Mouse (Mus musculus) intestine, embryonic 14.5 days (tissue): ENCODE measurements around the gene Prl8a2. TPM values are rescaled to one million over a fixed set of nuclear protein-coding genes. Genes with fewer than 3 reads are reported as not detected.

ENCODE experiments used
- ATAC-seq: fragments of 200-750 bp; cut with Nextera tagmentation; replicated peaks from 2 replicates; pipeline ENCODE4 v1.8.0; 2017; ENCODE audit warnings: low read depth, moderate number of reproducible peaks, moderate TSS enrichment, moderate library complexity; ENCODE audit not compliant: low FRiP score, low TSS enrichment
- DNase-seq: peaks from one replicate; pipeline ENCODE4 v3.0.0-alpha.2; 2018; ENCODE audit warnings: low spot score
- H3K27ac ChIP-seq: fragments of 300-500 bp; sonication (generic); 2 replicates; pipeline ENCODE4 v1.5.1; 2014; ENCODE audit warnings: low read depth, mild to moderate bottlenecking, control low read depth
- H3K27me3 ChIP-seq: fragments of 300-500 bp; sonication (generic); replicated peaks from 2 replicates; pipeline ENCODE4 v1.6.1; 2014; ENCODE audit warnings: low read length, control low read depth; ENCODE audit not compliant: control insufficient read depth, insufficient read depth
- H3K36me3 ChIP-seq: fragments of 300-500 bp; sonication (generic); 2 replicates; pipeline ENCODE4 v1.6.1; 2014; ENCODE audit warnings: low read length, control low read depth; ENCODE audit not compliant: control insufficient read depth, insufficient read depth
- H3K4me1 ChIP-seq: fragments of 300-500 bp; sonication (generic); replicated peaks from 2 replicates; pipeline ENCODE4 v1.6.1; 2014; ENCODE audit warnings: low read length, control low read depth, mixed read lengths; ENCODE audit not compliant: control insufficient read depth, insufficient read depth
- H3K4me2 ChIP-seq: fragments of 300-500 bp; sonication (generic); 2 replicates; pipeline ENCODE4 v1.6.1; 2014; ENCODE audit warnings: low read length
- H3K4me3 ChIP-seq: fragments of 300-500 bp; sonication (generic); 2 replicates; pipeline ENCODE4 v1.5.1; 2014; ENCODE audit warnings: low read depth, low read length, control low read depth, mixed read lengths
- H3K9ac ChIP-seq: fragments of 300-500 bp; sonication (generic); 2 replicates; pipeline ENCODE4 v1.6.1; 2014; ENCODE audit warnings: mild to moderate bottlenecking, low read length
- H3K9me3 ChIP-seq: fragments of 300-500 bp; sonication (generic); 2 replicates; pipeline ENCODE4 v1.6.1; 2016; ENCODE audit warnings: low read length, control low read depth; ENCODE audit not compliant: control insufficient read depth
- WGBS: fragments of 180-500 bp; shearing (Covaris S2); extraction: QIAGEN DNeasy Blood & Tissue Kit; methylation state at CpG from one replicate; pipeline ENCODE4 v1.1.7; 2014; 5-methylcytosine and 5-hydroxymethylcytosine counted together
- polyA plus RNA-seq: library from polyadenylated mRNA; unstranded; fragments of >200 nt; fragmentation: Nextera tagmentation; extraction: Ambion mirVana; gene quantifications from 2 replicates; pipeline ENCODE4 v1.2.1, GENCODE M21; 2014

Gene Prl8a2
- not detected in 2 replicates for polyA plus RNA-seq

DNA sequence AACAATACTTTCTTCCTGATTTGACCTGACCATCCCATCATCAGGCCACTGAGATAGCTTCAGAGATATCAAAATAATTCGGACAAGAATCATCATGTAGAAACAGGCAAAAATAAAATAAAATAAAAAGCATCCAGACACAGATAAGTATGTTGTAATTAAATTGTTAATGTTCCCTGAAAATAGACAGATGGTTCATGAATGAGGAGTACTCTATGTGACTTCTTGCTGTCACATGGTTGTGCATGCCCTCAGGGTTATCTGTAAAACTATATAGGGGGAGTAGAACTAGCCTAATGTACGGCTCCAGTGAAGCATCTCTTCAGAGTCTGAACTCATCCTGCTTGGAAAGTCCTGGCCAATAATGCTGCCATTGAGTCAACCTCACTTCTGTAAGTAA, at the start of gene Prl8a2:
Gene Prl8a2 (plus strand): TSS at position 301 of the 400 bp plus-strand sequence.
- Histone ChIP-seq H3K4me2 (no peak within 1 kb of the TSS), H3K4me1 (peaks cover 3% of the 10 kb centered on the region; the same call in 1 of the 2 replicates), H3K27me3 (no peaks in the 10 kb centered on the region), H3K4me3 (no peak within 1 kb of the TSS), H3K9me3 (no peaks in the 10 kb centered on the region), H3K27ac (no peak within 1 kb of the TSS), H3K36me3 (no peaks in the 10 kb centered on the region), H3K9ac (no peak within 1 kb of the TSS)
- DNase-seq (no peak), ATAC-seq (no peak)
- 79% methylated on average over 2 of the region's 2 CpGs for WGBS

DNA sequence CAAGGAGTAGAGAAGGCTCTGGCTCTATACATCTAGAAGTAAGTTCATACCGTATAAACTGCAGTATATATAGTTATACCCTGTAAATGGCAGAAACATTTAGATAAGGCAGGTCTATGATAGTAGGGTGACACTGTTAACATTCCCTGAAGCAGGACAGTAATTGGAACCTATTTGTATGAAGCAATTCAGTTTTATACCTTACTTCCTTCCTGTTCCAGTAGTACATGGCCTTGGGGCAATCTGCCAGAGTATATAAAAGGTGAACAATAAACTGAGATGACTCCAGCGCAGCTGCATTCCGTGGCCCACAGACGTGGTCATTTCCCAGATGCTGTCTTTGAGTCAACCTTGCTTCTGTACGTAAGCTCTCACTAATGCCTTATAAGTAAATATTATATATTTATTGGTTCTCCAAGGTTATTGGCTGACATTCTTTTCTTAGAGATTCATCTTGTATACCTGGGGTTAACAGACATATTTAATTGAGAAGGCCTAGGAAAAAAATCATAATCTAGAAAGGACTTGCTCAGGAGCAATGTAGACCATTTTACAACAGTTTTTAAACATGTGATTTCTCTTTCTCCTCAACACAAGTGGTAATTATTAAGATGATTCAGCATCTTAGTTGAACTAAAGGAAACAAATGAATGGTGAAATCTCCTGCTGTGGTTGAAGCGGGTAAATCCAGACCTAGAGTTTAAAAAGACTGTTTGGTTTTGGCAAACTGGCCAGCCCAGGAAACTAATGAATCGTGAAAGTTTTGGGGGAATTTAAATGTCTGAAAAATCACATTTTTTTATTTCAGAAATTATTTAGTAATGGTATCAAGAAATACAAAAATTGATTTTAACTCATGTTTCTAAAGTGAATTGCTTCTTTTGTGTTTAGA, 32.9 kb upstream of the Prl8a2 start, which contains the start of gene Prl6a1:
Gene Prl6a1 (plus strand): TSS at position 294 of the 892 bp plus-strand sequence.
- no peaks in the 10 kb centered on the region for H3K9me3 ChIP-seq
- no peak within 1 kb of the TSS for H3K9ac ChIP-seq
- H3K36me3 ChIP-seq = no peaks in the 10 kb centered on the region
- no peaks in the 10 kb centered on the region for H3K27me3 ChIP-seq
- no peak within 1 kb of the TSS for H3K4me2 ChIP-seq
- 74% methylated on average over 7 of the region's 7 CpGs for WGBS
- H3K27ac ChIP-seq = no peak within 1 kb of the TSS
- no peak within 1 kb of the TSS for H3K4me3 ChIP-seq
- no peaks in the 10 kb centered on the region for H3K4me1 ChIP-seq
- ATAC-seq (0 out of 2 replicates have a peak, but pooled peaks have one; percentile 27), DNase-seq (no peak)

DNA sequence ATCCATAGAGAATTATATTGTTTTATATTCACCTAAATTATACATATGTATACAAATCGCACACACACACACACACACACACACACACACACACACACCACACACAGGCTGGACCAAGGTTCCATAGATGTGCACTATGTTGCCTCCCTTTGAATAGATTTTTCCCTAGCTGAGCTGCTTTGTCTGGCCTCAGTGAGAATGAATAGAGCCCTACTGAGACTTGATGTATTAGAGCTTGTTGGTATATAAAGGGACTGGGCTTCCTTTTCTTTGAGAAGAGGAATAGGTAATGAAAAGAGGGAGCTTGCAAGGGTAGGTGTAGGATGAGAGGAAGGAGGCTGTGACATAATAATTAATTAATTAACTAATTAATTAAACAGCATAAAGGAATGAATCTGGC, 10.5 kb upstream of the Prl8a2 start:
- WGBS = 95% methylated on average over 1 of the region's 1 CpGs
- ATAC-seq (no peak), DNase-seq (no peak)
- no peak overlapping the region for H3K9ac ChIP-seq
- H3K4me3 ChIP-seq = no peak overlapping the region
- no peaks in the 10 kb centered on the region for H3K27me3 ChIP-seq
- no peaks in the 10 kb centered on the region for H3K36me3 ChIP-seq
- H3K9me3 ChIP-seq = no peaks in the 10 kb centered on the region
- no peak overlapping the region for H3K27ac ChIP-seq
- no peaks in the 10 kb centered on the region for H3K4me1 ChIP-seq
- H3K4me2 ChIP-seq = no peak overlapping the region

DNA sequence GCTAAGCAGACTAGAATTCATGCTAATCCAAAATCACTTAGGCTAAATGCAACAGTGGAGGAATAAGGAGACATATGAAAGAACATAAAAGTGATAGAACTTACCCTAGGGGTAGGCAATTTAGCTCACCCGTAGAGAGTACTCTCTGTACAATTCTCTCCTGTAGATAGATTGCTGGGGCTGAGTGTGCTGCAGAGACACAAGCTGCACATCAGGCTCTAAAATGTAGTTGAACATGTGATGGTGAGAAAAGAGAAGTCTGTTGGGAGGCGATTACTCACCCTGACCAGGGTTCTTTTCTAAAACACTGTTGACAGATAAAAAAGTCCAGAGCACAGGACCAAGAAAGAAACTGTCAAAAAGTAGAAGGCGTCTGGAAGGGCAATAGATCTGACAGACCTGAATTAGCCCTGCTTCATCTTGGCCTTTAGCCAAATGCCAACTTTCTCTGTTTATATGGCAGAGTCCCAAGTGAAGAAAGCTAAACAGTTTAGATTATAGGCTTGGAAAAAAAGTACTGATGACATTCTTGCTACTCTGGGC, 2.7 kb upstream of the Prl8a2 start:
- DNase-seq = no peak
- Histone ChIP-seq H3K9me3 (no peaks in the 10 kb centered on the region), H3K4me1 (peaks cover 3% of the 10 kb centered on the region; the same call in 1 of the 2 replicates), H3K27me3 (no peaks in the 10 kb centered on the region), H3K9ac (no peak overlapping the region), H3K27ac (no peak overlapping the region), H3K4me2 (no peak overlapping the region), H3K4me3 (no peak overlapping the region), H3K36me3 (no peaks in the 10 kb centered on the region)
- ATAC-seq = no peak
- WGBS = 32% methylated on average over 3 of the region's 3 CpGs

DNA sequence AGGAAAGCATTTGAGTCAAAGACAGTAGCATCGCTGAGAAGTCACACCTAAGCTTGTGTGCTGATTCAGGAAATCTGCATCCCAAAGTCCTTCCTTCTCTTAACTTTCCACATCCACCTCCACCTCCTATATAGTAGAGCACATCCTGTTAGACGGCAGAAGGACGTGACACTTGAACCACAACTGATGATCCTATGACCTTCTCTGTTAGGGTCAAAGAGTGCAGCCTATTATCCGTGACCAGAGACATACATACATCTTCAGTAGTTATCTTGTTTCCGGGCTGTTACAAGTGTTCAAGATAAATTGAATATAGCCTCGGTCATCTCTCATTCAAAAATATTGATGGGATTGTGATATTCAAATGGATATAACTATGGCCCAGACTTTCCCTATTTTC, 45.3 kb downstream of the Prl8a2 start, which contains the start of gene Prl2b1:
Gene Prl2b1 (minus strand): TSS at position 101 of the 400 bp plus-strand sequence.
- H3K9ac ChIP-seq = no peak within 1 kb of the TSS
- DNase-seq (no peak), ATAC-seq (no peak)
- no peak within 1 kb of the TSS for H3K27ac ChIP-seq
- H3K27me3 ChIP-seq = no peaks in the 10 kb centered on the region
- H3K4me3 ChIP-seq = no peak within 1 kb of the TSS
- 76% methylated on average over 6 of the region's 6 CpGs for WGBS
- H3K4me2 ChIP-seq = no peak within 1 kb of the TSS
- H3K4me1 ChIP-seq = no peaks in the 10 kb centered on the region
- H3K36me3 ChIP-seq = no peaks in the 10 kb centered on the region
- no peaks in the 10 kb centered on the region for H3K9me3 ChIP-seq

DNA sequence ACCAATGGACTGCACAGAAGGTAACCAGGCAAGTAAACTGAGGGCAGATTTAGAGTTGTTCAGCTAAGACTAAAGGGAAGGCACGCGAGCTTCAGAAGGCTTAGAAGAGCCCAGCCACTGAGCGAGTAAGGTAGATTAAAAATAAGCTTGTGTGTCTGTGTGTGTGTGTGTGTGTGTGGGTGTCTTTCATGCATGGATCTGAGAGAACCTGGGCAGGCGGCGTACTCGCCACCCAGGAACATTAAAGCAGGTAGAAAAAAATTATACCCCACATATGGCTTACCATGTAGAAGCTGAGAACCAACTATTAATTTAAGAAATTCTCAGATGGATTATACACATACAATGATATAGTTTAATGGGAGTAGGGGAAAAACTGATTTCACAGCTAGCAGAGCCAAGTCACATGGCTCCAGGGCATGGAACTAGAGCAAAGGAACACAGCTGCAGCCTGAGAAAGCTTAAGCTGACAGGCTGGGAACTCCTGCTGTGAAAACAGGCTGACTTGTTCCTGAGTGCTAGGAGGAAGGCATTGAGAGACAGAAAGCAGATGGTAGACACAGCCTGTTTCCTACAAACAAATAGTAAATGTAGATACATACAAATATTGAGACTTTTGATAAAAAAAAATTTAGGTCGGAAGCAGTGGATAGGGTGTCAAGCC, 53.7 kb downstream of the Prl8a2 start:
- H3K9ac ChIP-seq = no peak overlapping the region
- no peak overlapping the region for H3K4me3 ChIP-seq
- no peaks in the 10 kb centered on the region for H3K4me1 ChIP-seq
- WGBS = 93% methylated on average over 7 of the region's 7 CpGs
- H3K27me3 ChIP-seq = no peaks in the 10 kb centered on the region
- ATAC-seq (no peak), DNase-seq (no peak)
- H3K4me2 ChIP-seq = no peak overlapping the region
- H3K9me3 ChIP-seq = no peaks in the 10 kb centered on the region
- H3K36me3 ChIP-seq = no peaks in the 10 kb centered on the region
- no peak overlapping the region for H3K27ac ChIP-seq

Other genes starting within 250 kb of the Prl8a2 start
- not detected in 2 replicates for gene Prl3d2, start 224.0 kb upstream of the Prl8a2 start, polyA plus RNA-seq
- not detected in 2 replicates for gene Prl3d3, start 188.9 kb upstream of the Prl8a2 start, polyA plus RNA-seq
- not detected in 2 replicates for gene Prl3c1, start 149.0 kb upstream of the Prl8a2 start, polyA plus RNA-seq
- gene Prl3b1, start 103.8 kb upstream of the Prl8a2 start, polyA plus RNA-seq = 0.20 TPM in 1 of 2 replicates, not detected in the other
- not detected in 2 replicates for gene Prl3a1, start 86.2 kb upstream of the Prl8a2 start, polyA plus RNA-seq
- gene Prl6a1, start 33.0 kb upstream of the Prl8a2 start, polyA plus RNA-seq = not detected in 2 replicates
- not detected in 2 replicates for gene Prl2b1, start 45.2 kb downstream of the Prl8a2 start, polyA plus RNA-seq
- not detected in 2 replicates for gene Prl8a6, start 93.0 kb downstream of the Prl8a2 start, polyA plus RNA-seq
- not detected in 2 replicates for gene Prl8a8, start 167.5 kb downstream of the Prl8a2 start, polyA plus RNA-seq
- gene Prl8a9, start 218.9 kb downstream of the Prl8a2 start, polyA plus RNA-seq = not detected in 2 replicates
- not detected in 2 replicates for gene Prl8a1, start 236.5 kb downstream of the Prl8a2 start, polyA plus RNA-seq